In the genomic region with DNA sequence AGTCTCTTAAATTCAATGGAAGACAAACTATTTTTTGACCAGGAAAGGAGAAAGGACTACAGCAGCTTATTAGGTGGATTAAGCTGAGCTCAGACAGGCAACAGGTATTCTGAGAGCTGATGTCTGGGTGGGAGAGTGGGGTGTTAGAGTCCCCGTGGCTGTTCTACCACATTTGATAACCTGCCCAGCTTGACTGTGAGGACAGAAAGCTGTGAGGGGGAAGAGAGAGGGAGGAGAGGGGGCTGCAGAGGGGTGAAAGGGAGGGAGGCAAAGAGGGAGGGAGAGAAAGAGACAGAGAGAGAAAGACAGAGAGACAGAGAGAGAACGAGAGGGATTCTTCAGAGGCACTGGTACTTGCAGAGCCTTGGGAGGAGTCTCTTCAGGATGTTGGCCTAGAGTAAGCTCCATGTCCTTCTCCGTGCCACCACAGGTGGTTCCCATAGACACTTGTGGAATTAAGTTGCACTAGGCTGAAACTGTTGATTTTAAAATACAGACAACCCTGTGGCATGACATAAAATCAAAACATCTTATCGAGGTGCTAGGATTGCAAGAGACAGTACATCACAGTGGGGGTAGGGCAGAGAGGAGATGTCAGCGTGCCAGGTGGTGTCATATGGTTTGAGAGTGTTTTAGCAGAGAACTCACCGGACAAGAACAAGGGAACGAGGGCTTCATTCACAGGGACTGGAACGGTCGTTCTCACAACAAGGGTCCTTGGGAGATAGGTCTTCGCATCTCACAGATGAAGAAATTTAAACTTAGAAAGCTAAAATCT, we compare ENCODE assay signal across 13 mouse cellular contexts.
A peak's percentile ranks its signal among the peaks of the same experiment; 100 is the strongest.
DNase-seq lines count a peak whose midpoint lies in the region; ATAC-seq lines count a peak whose summit lies in the region.
"Had no signal": no experiment of that assay in that cellular context is flagged by ENCODE, and none has a peak within 500 bp of the region (broad histone marks: within the 10 kb centered on the region; RNA-seq: fewer than 3 reads in every experiment).

No protein-coding gene starts in this region.

- H3K4me3 ChIP-seq in heart, embryonic 10.5 days, result no peak overlapping the region
- no peak overlapping the region for H3K4me3 ChIP-seq in midbrain, embryonic 15.5 days
- H3K4me3 ChIP-seq in midbrain, embryonic 13.5 days (replicated peaks), result no peak overlapping the region
- H3K4me3 ChIP-seq in forebrain, embryonic 16.5 days (replicated peaks; ENCODE audit: low read length), result no peak overlapping the region

- H3K9ac ChIP-seq in midbrain, embryonic 15.5 days, result no peak overlapping the region
- H3K9ac ChIP-seq in midbrain, embryonic 13.5 days (replicated peaks), result no peak overlapping the region
- H3K9ac ChIP-seq in forebrain, embryonic 16.5 days (replicated peaks; ENCODE audit: low read depth, low read length), result no peak overlapping the region

- 69% methylated on average over 10 of the region's 10 CpGs for WGBS in heart, embryonic 10.5 days
- WGBS in midbrain, embryonic 15.5 days, result 78% methylated on average over 10 of the region's 10 CpGs
- WGBS in midbrain, embryonic 13.5 days, result 84% methylated on average over 10 of the region's 10 CpGs
- 69% methylated on average over 10 of the region's 10 CpGs for WGBS in forebrain, embryonic 16.5 days

- intact Hi-C loops in heart, postnatal 36 days (cut with DNase I), result no loop called here

- DNase-seq in heart, embryonic 10.5 days (ENCODE audit: low spot score), result no peak
- DNase-seq in heart, postnatal 36 days, result no peak
- peak; percentile 60 for DNase-seq in cerebellum, adult 9-11 months
- no peak for DNase-seq in urinary bladder, adult 2 months (ENCODE audit: low spot score)
- no peak for DNase-seq in layer of hippocampus, postnatal 36 days
- DNase-seq: heart, postnatal 4 days; kidney, adult 11 months; kidney, postnatal 4 days; thymus, postnatal 36 days had no signal

- H3K4me2 ChIP-seq in midbrain, embryonic 15.5 days, result no peak overlapping the region
- H3K4me2 ChIP-seq in midbrain, embryonic 13.5 days (replicated peaks), result no peak overlapping the region
- no peak overlapping the region; the same call in 1 of the 2 replicates for H3K4me2 ChIP-seq in forebrain, embryonic 16.5 days (ENCODE audit: low read length)

- H3K4me1 ChIP-seq in heart, embryonic 10.5 days, result peaks cover 17% of the 10 kb centered on the region
- H3K4me1 ChIP-seq in midbrain, embryonic 15.5 days, result peaks cover 8% of the 10 kb centered on the region; the same call in 1 of the 2 replicates
- H3K4me1 ChIP-seq in midbrain, embryonic 13.5 days (replicated peaks), result peaks cover 11% of the 10 kb centered on the region
- H3K4me1 ChIP-seq in forebrain, embryonic 16.5 days (replicated peaks; ENCODE audit: control insufficient read depth, insufficient read depth, low read length), result peaks cover 18% of the 10 kb centered on the region

- H3K9me3 ChIP-seq in heart, embryonic 10.5 days, result no peaks in the 10 kb centered on the region
- no peaks in the 10 kb centered on the region for H3K9me3 ChIP-seq in midbrain, embryonic 15.5 days
- H3K9me3 ChIP-seq in midbrain, embryonic 13.5 days, result no peaks in the 10 kb centered on the region
- no peaks in the 10 kb centered on the region for H3K9me3 ChIP-seq in forebrain, embryonic 16.5 days (ENCODE audit: control insufficient read depth, low read length)

- H3K27me3 ChIP-seq in heart, embryonic 10.5 days (ENCODE audit: insufficient read depth, poor library complexity, severe bottlenecking), result no peaks in the 10 kb centered on the region
- no peaks in the 10 kb centered on the region for H3K27me3 ChIP-seq in midbrain, embryonic 15.5 days (replicated peaks)
- H3K27me3 ChIP-seq in midbrain, embryonic 13.5 days, result no peaks in the 10 kb centered on the region
- no peaks in the 10 kb centered on the region for H3K27me3 ChIP-seq in forebrain, embryonic 16.5 days (replicated peaks; ENCODE audit: control insufficient read depth, insufficient read depth, low read length)

- peak overlapping the region; percentile 60; the same call in 1 of the 2 replicates for H3K27ac ChIP-seq in heart, embryonic 10.5 days
- H3K27ac ChIP-seq in midbrain, embryonic 15.5 days, result no peak overlapping the region
- no peak overlapping the region for H3K27ac ChIP-seq in midbrain, embryonic 13.5 days
- no peak overlapping the region; the same call in 1 of the 2 replicates for H3K27ac ChIP-seq in forebrain, embryonic 16.5 days (ENCODE audit: low read length)

- ATAC-seq in midbrain, embryonic 15.5 days (replicated peaks), result peak; percentile 45
- no peak for ATAC-seq in midbrain, embryonic 13.5 days
- ATAC-seq in forebrain, embryonic 16.5 days, result peak; percentile 80
- ATAC-seq: activated CD4-positive, CD25-positive, alpha-beta regulatory T cell, adult 4 months had no signal

- no peaks in the 10 kb centered on the region for H3K36me3 ChIP-seq in heart, embryonic 10.5 days
- no peaks in the 10 kb centered on the region for H3K36me3 ChIP-seq in midbrain, embryonic 15.5 days (replicated peaks)
- no peaks in the 10 kb centered on the region for H3K36me3 ChIP-seq in midbrain, embryonic 13.5 days
- no peaks in the 10 kb centered on the region for H3K36me3 ChIP-seq in forebrain, embryonic 16.5 days (ENCODE audit: control insufficient read depth, insufficient read depth)
